Mouse (Mus musculus) frontal cortex, postnatal 36 days (tissue): ENCODE measurements at regions not wholly inside any gene's neighbourhood (a gene's known extent, or its start where the extent isn't known, plus 50 kb on each side); places are given as distances from the start of the nearest gene placed in this dataset.

Source experiments
- DNase-seq, 2 experiments: peaks; one replicate each; pipeline ENCODE4 v3.0.0; 2022; ENCODE audit warnings: low spot score in 2 of 2

GRCm38 (mm10) chr11:117413133-117413532, 71.0 kb upstream of the Gm11733 start:
- DNase-seq, result no peak

- DNase-seq, result no peak
These were observed 70.0 kb upstream of the Gm11733 start for GRCm38 (mm10) chr11:117413942-117414705.

- DNase-seq, result peak in 1 of 2 experiments; percentile 19
These were observed 69.3 kb upstream of the Gm11733 start for GRCm38 (mm10) chr11:117414871-117415323.

- DNase-seq, result peak in 1 of 2 experiments; percentile 22
These were observed 68.7 kb upstream of the Gm11733 start for GRCm38 (mm10) chr11:117415466-117415865.

- DNase-seq, result no peak
These were observed 68.2 kb upstream of the Gm11733 start for GRCm38 (mm10) chr11:117415955-117416354.

GRCm38 (mm10) chr11:117416984-117417670, 67.0 kb upstream of the Gm11733 start:
- no peak for DNase-seq

GRCm38 (mm10) chr11:117417959-117418574, 66.1 kb upstream of the Gm11733 start:
- no peak for DNase-seq

GRCm38 (mm10) chr11:117418939-117419338, 65.2 kb upstream of the Gm11733 start:
- no peak for DNase-seq

GRCm38 (mm10) chr11:117419351-117419969, 64.7 kb upstream of the Gm11733 start:
- no peak for DNase-seq

- DNase-seq, result no peak
These were observed 61.5 kb upstream of the Gm11733 start for GRCm38 (mm10) chr11:117422713-117423112.

- DNase-seq, result no peak
These were observed 60.7 kb upstream of the Gm11733 start for GRCm38 (mm10) chr11:117423422-117423821.

- DNase-seq, result no peak
These were observed 58.7 kb upstream of the Gm11733 start for GRCm38 (mm10) chr11:117425466-117425865.

GRCm38 (mm10) chr11:117425927-117426326, 58.2 kb upstream of the Gm11733 start:
- DNase-seq, result no peak

GRCm38 (mm10) chr11:117426651-117427050, 57.5 kb upstream of the Gm11733 start:
- no peak for DNase-seq

GRCm38 (mm10) chr11:117427808-117428510, 56.2 kb upstream of the Gm11733 start:
- DNase-seq, result no peak

GRCm38 (mm10) chr11:117429326-117429752, 54.8 kb upstream of the Gm11733 start:
- DNase-seq, result no peak

GRCm38 (mm10) chr11:117429894-117430293, 54.3 kb upstream of the Gm11733 start:
- DNase-seq, result no peak

- DNase-seq, result no peak
These were observed 50.1 kb upstream of the Gm11733 start for GRCm38 (mm10) chr11:117434056-117434455.
